In the genomic region with DNA sequence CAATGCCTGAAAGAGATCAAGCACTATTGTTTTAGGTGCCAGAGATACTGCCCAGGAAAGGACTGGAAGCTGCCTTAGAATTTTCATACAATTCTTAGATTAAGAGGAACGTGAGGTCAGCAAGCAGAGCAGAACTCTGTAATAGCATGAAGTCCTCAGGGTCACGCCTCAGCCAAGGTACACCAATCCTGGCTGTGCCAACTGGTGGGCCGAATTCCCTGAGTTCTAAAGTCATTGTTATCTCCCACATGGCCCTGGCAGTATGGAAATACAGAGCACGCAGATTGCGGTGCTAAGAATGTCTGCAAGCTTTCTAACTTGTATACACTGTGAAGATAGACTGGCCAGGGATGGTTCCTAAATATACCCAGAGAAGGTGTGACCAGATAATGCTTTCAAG, we compare ENCODE assay signal across 25 mouse cellular contexts.
"Had no signal": no experiment of that assay in that cellular context is flagged by ENCODE, and none has a peak within 500 bp of the region (broad histone marks: within the 10 kb centered on the region; RNA-seq: fewer than 3 reads in every experiment).

No protein-coding gene starts in this region.

- H3K4me2 ChIP-seq: forebrain, embryonic 15.5 days; hindbrain, embryonic 13.5 days; hindbrain, embryonic 15.5 days; kidney, embryonic 15.5 days; limb, embryonic 13.5 days; limb, embryonic 15.5 days; liver, embryonic 12.5 days had no signal

- H3K9me3 ChIP-seq: forebrain, embryonic 15.5 days; hindbrain, embryonic 13.5 days; hindbrain, embryonic 15.5 days; kidney, embryonic 15.5 days; limb, embryonic 13.5 days; limb, embryonic 15.5 days; liver, embryonic 12.5 days had no signal

- H3K4me1 ChIP-seq: forebrain, embryonic 15.5 days; hindbrain, embryonic 13.5 days; hindbrain, embryonic 15.5 days; kidney, embryonic 15.5 days; limb, embryonic 13.5 days; limb, embryonic 15.5 days; liver, embryonic 12.5 days had no signal

- H3K27me3 ChIP-seq: forebrain, embryonic 15.5 days; hindbrain, embryonic 13.5 days; hindbrain, embryonic 15.5 days; kidney, embryonic 15.5 days; limb, embryonic 13.5 days; limb, embryonic 15.5 days; liver, embryonic 12.5 days had no signal

- H3K4me3 ChIP-seq: forebrain, embryonic 15.5 days; hindbrain, embryonic 13.5 days; hindbrain, embryonic 15.5 days; kidney, embryonic 15.5 days; limb, embryonic 13.5 days; limb, embryonic 15.5 days; liver, embryonic 12.5 days had no signal

- ATAC-seq: forebrain, embryonic 15.5 days; forebrain, postnatal 0 days; hindbrain, postnatal 0 days; intestine, embryonic 16.5 days; liver, embryonic 12.5 days had no signal

- H3K9ac ChIP-seq: forebrain, embryonic 15.5 days; forebrain, postnatal 0 days; hindbrain, embryonic 13.5 days; hindbrain, embryonic 15.5 days; kidney, embryonic 15.5 days; limb, embryonic 13.5 days; limb, embryonic 15.5 days; liver, embryonic 12.5 days; liver, embryonic 14.5 days had no signal

- H3K27ac ChIP-seq: forebrain, embryonic 15.5 days; hindbrain, embryonic 13.5 days; hindbrain, embryonic 15.5 days; hindbrain, postnatal 0 days; kidney, embryonic 15.5 days; kidney, postnatal 0 days; limb, embryonic 13.5 days; limb, embryonic 15.5 days; liver, embryonic 12.5 days; liver, embryonic 14.5 days had no signal

- DNase-seq: forebrain, postnatal 0 days; gastrocnemius, postnatal 14 days; gastrocnemius, postnatal 36 days; heart, adult 11 months; heart, postnatal 10 days; kidney, adult 11 months; kidney, adult 2 months; kidney, adult 9 months; kidney, postnatal 14 days; kidney, postnatal 36 days; layer of hippocampus, adult 9-11 months; layer of hippocampus, postnatal 36 days; left cerebral cortex, postnatal 4 days; lung, adult 18-20 months had no signal
